Mouse (Mus musculus) neural tube, embryonic 14.5 days (tissue): ENCODE measurements at regions not wholly inside any gene's neighbourhood (a gene's known extent, or its start where the extent isn't known, plus 50 kb on each side); places are given as distances from the start of the nearest gene placed in this dataset.
A peak's percentile ranks its signal among the peaks of the same experiment; 100 is the strongest.

Experiments
- ATAC-seq: fragments of 200-750 bp; cut with Nextera tagmentation; 2 replicates; pipeline ENCODE4 v1.8.0; 2017; ENCODE audit warnings: low read depth, mild to moderate bottlenecking, moderate TSS enrichment, moderate library complexity
- H3K27ac ChIP-seq: fragments of 300-500 bp; sonication (generic); 2 replicates; pipeline ENCODE4 v1.5.1; 2014; ENCODE audit warnings: low read depth, mild to moderate bottlenecking, control low read depth, low read length, moderate library complexity, mixed read lengths
- H3K27me3 ChIP-seq: fragments of 300-500 bp; sonication (generic); 2 replicates; pipeline ENCODE4 v1.6.1; 2014; ENCODE audit warnings: low read length; ENCODE audit not compliant: control insufficient read depth, insufficient read depth
- H3K36me3 ChIP-seq: fragments of 300-500 bp; sonication (generic); 2 replicates; pipeline ENCODE4 v1.6.1; 2014; ENCODE audit warnings: low read length, mixed read lengths; ENCODE audit not compliant: control insufficient read depth, insufficient read depth
- H3K4me1 ChIP-seq: fragments of 300-500 bp; sonication (generic); 2 replicates; pipeline ENCODE4 v1.6.1; 2014; ENCODE audit warnings: low read length; ENCODE audit not compliant: control insufficient read depth, insufficient read depth
- H3K4me2 ChIP-seq: fragments of 300-500 bp; sonication (generic); 2 replicates; pipeline ENCODE4 v1.6.1; 2014; ENCODE audit warnings: mild to moderate bottlenecking, low read depth, low read length, control low read depth
- H3K4me3 ChIP-seq: fragments of 300-500 bp; sonication (generic); 2 replicates; pipeline ENCODE4 v1.5.1; 2014; ENCODE audit warnings: low read depth, low read length, control low read depth, mixed read lengths
- H3K9ac ChIP-seq: fragments of 300-500 bp; sonication (generic); replicated peaks from 2 replicates; pipeline ENCODE4 v1.6.1; 2014; ENCODE audit warnings: low read depth, mild to moderate bottlenecking, control low read depth, low read length, mixed read lengths
- H3K9me3 ChIP-seq: fragments of 300-500 bp; sonication (generic); 2 replicates; pipeline ENCODE4 v1.6.1; 2016; ENCODE audit warnings: low read length; ENCODE audit not compliant: control insufficient read depth
- WGBS: fragments of 180-500 bp; shearing (Covaris S2); extraction: QIAGEN DNeasy Blood & Tissue Kit; methylation state at CpG from one replicate; pipeline ENCODE4 v1.1.7; 2014; 5-methylcytosine and 5-hydroxymethylcytosine counted together

DNA sequence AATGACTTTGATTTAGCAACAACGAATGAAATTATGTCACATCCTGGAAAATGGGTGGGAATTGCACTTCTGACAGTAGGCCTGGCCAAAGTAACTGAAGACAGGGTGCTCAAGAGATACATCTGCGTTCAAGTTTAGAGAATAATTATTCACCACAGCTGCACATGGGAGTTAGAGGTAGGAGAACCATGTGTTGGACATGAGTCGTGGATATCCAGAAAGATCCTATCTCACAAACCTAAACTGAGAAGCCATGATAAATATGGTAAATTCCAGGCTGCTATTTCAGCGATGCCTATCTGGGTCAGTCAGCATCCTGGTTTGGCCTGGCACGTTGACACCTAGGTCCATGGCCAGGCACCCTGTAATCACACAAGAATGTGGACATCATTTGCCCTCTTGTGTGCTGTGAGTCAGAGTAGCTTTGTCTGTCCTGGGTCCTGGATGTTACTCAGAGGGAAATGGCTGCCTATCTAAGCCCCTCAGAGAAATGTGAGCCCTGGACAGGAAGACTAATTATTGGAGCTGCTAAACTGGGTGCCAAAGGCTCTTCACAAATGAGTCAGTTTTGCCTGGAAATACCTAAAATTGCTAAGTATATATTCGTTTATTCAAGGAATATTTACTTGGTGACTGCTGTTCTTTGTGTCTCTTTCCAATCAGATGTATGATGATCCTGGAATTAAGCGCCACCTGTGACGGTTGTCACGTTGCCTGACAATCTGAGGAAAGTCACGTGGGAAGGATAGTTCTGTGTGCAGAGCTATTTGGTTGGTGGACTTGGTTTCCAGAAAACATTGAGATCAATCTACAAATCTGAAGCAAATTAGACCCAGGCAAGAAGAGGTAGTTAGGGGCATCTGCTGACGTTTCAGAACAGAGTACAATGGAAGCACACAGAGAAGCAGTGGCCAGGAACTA is 296.4 kb upstream of the Zfp637 start:
- no peak for ATAC-seq
- Histone ChIP-seq H3K27ac (no peak overlapping the region), H3K4me1 (no peaks in the 10 kb centered on the region), H3K4me3 (no peak overlapping the region), H3K9ac (no peak overlapping the region), H3K9me3 (no peaks in the 10 kb centered on the region), H3K27me3 (no peaks in the 10 kb centered on the region), H3K4me2 (no peak overlapping the region), H3K36me3 (no peaks in the 10 kb centered on the region)
- 90% methylated on average over 11 of the region's 11 CpGs for WGBS

DNA sequence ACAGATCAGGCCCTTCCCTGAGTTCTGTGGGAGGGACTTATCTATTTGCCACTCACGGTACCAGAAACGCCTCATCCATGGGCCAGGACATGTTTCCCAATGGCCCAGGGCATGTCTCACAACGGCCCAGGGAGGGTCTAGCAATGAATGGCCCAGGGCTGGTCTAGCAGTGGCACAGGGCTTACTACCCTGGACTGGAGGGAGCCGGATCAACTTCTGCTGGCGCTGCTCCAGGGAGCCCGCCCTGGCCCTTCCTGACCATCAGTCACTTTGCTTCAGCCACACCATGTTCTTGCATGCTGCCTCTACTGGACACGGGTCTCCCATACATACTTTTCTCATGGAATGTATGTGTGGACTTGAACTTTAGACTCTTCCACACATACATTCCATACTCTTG is 290.1 kb upstream of the Zfp637 start:
- Histone ChIP-seq H3K27me3 (no peaks in the 10 kb centered on the region), H3K27ac (no peak overlapping the region), H3K9ac (no peak overlapping the region), H3K4me2 (no peak overlapping the region), H3K4me3 (no peak overlapping the region), H3K4me1 (no peaks in the 10 kb centered on the region; the same call in 1 of the 2 replicates), H3K36me3 (no peaks in the 10 kb centered on the region), H3K9me3 (no peaks in the 10 kb centered on the region)
- no peak for ATAC-seq
- 95% methylated on average over 7 of the region's 7 CpGs for WGBS

DNA sequence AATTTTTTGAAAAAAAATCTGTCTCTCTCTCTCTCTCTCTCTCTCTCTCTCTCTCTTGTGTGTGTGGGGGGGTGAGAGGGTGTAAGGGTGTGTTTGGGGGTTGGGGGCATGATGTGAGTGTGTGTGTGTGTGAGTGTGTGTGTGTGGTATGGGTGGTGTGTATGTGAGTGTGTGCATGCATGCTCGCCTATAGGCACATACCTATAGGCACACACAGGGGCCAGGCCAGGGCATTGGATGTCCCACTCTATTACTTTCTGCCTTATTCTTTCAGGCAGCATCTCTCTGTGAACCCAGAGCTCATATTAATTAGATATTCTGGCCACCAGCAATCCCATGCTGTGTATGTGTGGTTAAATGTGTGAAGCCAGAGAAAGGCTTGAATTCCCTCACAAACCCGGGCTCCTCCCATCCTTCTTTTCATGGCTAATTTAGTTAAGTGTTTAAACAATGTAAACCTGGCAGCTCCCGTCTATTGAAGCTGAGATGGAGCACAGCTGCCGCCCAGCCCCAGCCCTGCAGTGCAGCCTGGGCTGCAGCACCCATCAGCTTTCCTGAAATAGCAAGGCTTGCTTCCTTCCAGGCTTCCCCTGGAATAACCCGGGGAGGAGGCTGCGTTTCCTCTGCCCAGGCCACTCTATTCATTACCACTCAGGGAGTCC is 288.8 kb upstream of the Zfp637 start:
- H3K27ac ChIP-seq = no peak overlapping the region
- no peaks in the 10 kb centered on the region for H3K9me3 ChIP-seq
- peak; percentile 74; the same call in 1 of the 2 replicates for ATAC-seq
- H3K4me3 ChIP-seq = no peak overlapping the region
- no peak overlapping the region for H3K4me2 ChIP-seq
- H3K4me1 ChIP-seq = no peaks in the 10 kb centered on the region; the same call in 1 of the 2 replicates
- 10% methylated on average over 6 of the region's 6 CpGs for WGBS
- H3K9ac ChIP-seq = no peak overlapping the region
- no peaks in the 10 kb centered on the region for H3K36me3 ChIP-seq
- no peaks in the 10 kb centered on the region for H3K27me3 ChIP-seq

DNA sequence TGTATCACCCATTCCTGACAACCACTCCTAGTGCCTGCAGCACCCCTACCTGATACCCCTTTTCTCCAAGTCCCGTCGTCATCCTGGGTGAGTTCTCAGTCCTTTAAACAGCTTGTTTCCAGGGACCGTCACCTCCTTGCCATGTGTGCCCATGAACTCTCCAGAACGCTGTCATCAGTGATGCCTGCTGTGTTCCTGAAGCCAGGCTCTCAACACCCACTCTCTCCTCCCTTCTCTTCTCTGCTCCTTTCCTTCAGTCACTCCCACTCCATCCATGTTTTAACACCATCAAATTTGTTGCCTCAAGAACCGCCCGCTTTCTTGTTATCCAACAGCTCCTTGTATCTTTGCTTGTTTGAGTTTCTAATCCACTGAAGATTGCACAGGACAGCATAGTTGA is 277.8 kb upstream of the Zfp637 start:
- 92% methylated on average over 6 of the region's 6 CpGs for WGBS

DNA sequence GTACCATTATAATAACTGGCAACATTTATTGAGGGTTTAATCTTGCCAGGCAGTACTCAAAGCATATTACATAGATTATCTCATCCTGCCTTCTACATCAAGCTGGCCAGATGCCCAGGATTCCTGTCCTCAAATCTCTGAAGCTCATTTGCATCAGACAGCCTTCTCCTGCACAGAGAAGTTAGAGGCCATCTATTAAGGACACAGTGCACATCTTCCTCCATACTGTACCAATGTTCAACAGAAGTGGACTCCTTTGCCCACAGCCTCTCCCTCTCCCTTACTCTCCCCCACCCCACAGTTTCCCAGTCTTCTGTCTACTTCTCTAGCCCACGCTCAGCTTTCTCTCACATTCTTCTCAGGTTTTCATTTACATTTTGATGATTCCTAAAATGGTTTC is 277.3 kb upstream of the Zfp637 start:
- no peaks in the 10 kb centered on the region for H3K36me3 ChIP-seq
- no peaks in the 10 kb centered on the region for H3K4me1 ChIP-seq
- no peak overlapping the region for H3K27ac ChIP-seq
- no peaks in the 10 kb centered on the region for H3K9me3 ChIP-seq
- H3K4me3 ChIP-seq = no peak overlapping the region
- WGBS = 95% methylated on average over 1 of the region's 1 CpGs
- no peak overlapping the region for H3K4me2 ChIP-seq
- H3K9ac ChIP-seq = no peak overlapping the region
- H3K27me3 ChIP-seq = no peaks in the 10 kb centered on the region
- no peak for ATAC-seq

More for the DNA sequence above, 277.8 kb upstream of the Zfp637 start:
- no peak for ATAC-seq
- Histone ChIP-seq H3K4me1 (no peaks in the 10 kb centered on the region), H3K27ac (no peak overlapping the region), H3K9me3 (no peaks in the 10 kb centered on the region), H3K4me2 (no peak overlapping the region), H3K9ac (no peak overlapping the region), H3K36me3 (no peaks in the 10 kb centered on the region), H3K4me3 (no peak overlapping the region), H3K27me3 (no peaks in the 10 kb centered on the region)

DNA sequence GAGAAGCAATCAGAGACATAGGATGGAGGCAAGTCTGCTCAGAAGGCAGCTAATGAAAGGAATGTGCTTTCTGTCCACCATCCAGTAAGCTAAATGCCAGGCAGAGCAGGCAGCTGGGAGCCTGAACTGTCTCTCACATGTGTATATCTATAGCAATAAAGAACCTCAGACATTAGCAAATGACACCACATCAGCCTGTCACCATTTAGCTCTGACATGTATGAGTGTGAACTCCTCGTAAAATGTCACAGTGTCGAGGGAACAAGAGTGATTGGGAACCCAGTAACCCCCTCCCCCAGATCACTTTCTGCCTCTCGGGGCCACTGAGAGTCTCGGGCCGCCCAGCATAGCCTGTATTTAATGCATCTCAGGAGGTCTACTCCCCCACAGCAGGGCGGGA is 274.2 kb upstream of the Zfp637 start:
- Histone ChIP-seq H3K4me1 (no peaks in the 10 kb centered on the region), H3K9ac (no peak overlapping the region), H3K4me2 (no peak overlapping the region), H3K27me3 (no peaks in the 10 kb centered on the region), H3K9me3 (no peaks in the 10 kb centered on the region), H3K36me3 (no peaks in the 10 kb centered on the region), H3K27ac (no peak overlapping the region), H3K4me3 (no peak overlapping the region)
- ATAC-seq = no peak
- 66% methylated on average over 6 of the region's 6 CpGs for WGBS

DNA sequence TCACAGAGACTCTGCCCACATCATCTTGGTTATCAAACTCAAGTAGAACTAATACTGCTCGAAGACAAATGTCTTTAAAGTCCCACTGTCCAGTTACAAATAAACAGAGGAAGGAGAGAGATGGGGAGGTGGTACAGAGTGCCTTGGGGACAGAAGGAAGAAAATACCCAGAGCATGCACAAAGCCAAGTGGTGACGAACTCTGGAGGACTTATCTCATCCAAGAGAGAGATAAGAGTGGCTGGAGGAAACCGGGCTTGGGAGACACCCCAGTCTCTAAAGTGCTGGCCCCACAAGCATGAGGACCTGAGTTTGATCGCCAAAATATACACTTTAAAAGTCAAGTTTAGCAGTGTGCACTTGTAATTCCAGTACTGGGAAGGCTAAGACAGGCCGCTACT is 273.3 kb upstream of the Zfp637 start:
- H3K36me3 ChIP-seq = no peaks in the 10 kb centered on the region
- no peaks in the 10 kb centered on the region for H3K9me3 ChIP-seq
- H3K4me3 ChIP-seq = no peak overlapping the region
- ATAC-seq = no peak
- no peak overlapping the region for H3K27ac ChIP-seq
- no peaks in the 10 kb centered on the region for H3K27me3 ChIP-seq
- no peaks in the 10 kb centered on the region for H3K4me1 ChIP-seq
- H3K9ac ChIP-seq = no peak overlapping the region
- WGBS = 89% methylated on average over 5 of the region's 5 CpGs
- H3K4me2 ChIP-seq = no peak overlapping the region

DNA sequence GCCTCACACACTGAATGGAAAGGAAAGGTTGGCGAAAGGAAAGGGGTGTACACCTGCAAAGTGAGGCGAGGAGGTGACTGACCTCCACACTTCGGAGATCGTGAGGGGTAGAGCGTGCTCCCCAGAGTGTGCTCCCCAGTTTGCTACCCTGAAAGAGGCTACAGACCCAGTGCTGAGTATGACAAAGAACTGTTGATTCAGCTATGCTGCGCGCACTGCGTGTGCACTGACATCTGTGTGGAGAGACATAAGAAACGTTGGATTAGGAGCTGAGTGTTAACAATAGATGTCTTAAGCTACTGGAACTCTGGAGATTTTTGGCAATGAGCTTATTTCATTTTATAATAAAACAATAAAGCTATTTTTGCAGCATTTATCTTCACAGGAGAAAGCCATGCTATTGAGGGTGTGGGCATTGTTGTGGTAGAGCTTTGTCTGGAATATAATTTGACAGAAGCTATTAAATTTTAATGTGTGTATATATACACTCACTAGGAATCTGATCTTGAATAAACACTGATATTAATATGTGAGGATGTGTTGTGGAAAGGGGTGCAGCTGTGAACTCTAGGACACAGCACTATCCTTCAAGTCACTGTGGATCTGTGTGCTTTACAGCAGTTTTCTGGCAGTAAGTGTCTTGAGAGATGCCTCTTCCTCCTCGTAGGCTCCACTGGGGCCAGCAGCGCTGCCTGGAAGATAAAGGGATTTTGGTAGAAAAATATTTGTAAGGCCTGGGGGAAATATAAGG is 271.2 kb upstream of the Zfp637 start:
- no peak overlapping the region for H3K4me2 ChIP-seq
- no peak overlapping the region for H3K9ac ChIP-seq
- H3K9me3 ChIP-seq = no peaks in the 10 kb centered on the region
- no peak overlapping the region for H3K4me3 ChIP-seq
- H3K36me3 ChIP-seq = no peaks in the 10 kb centered on the region
- 78% methylated on average over 11 of the region's 11 CpGs for WGBS
- H3K4me1 ChIP-seq = no peaks in the 10 kb centered on the region
- no peak overlapping the region for H3K27ac ChIP-seq
- no peak for ATAC-seq
- H3K27me3 ChIP-seq = no peaks in the 10 kb centered on the region

DNA sequence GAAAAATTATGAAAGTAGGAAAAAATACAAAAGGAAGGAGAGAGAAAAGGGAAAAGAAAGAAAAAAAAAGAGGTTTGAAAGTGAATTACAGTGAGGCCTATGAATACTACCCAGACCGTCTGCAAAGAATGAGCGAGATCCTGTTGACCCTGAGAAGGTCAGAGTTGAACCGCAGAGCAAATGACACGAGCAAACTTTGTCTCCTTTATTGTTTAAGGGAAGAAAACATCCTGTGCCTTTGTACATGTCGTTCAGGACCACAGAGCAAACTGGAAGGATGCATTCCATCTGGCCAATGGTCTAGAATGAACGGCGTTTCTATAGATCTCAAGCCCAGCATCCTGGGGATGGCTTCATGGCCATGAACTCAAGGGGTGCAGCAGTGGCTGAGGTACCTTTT is 270.6 kb upstream of the Zfp637 start:
- Histone ChIP-seq H3K4me2 (no peak overlapping the region), H3K4me1 (no peaks in the 10 kb centered on the region), H3K27ac (no peak overlapping the region), H3K4me3 (no peak overlapping the region), H3K9ac (no peak overlapping the region), H3K27me3 (no peaks in the 10 kb centered on the region), H3K36me3 (no peaks in the 10 kb centered on the region), H3K9me3 (no peaks in the 10 kb centered on the region)
- 31% methylated on average over 7 of the region's 7 CpGs for WGBS
- no peak for ATAC-seq
